Mouse (Mus musculus): ENCODE measurements around the gene Ehd2. TPM values are rescaled to one million over a fixed set of nuclear protein-coding genes. Genes with fewer than 3 reads are reported as not detected.

The Ehd2 gene
- polyA plus RNA-seq, 1 experiment: 0.33 TPM

GRCm38 (mm10) chr7:15933437-15934359, 33.7 kb downstream of the Ehd2 start:
- TF ChIP-seq GATA1 (IDR thresholded peaks at IDR 0.05; ENCODE audit: low read length): no peak

GRCm38 (mm10) chr7:15931635-15932034, 35.7 kb downstream of the Ehd2 start:
- TF ChIP-seq GATA1 (IDR thresholded peaks at IDR 0.05; ENCODE audit: low read length): no peak

- no peak for TF ChIP-seq GATA1 (IDR thresholded peaks at IDR 0.05; ENCODE audit: low read length)
These were observed 36.8 kb downstream of the Ehd2 start for GRCm38 (mm10) chr7:15930543-15930942.

- no peak for TF ChIP-seq GATA1 (IDR thresholded peaks at IDR 0.05; ENCODE audit: low read length)
These were observed 37.5 kb downstream of the Ehd2 start for GRCm38 (mm10) chr7:15929910-15930309.

- no peak for TF ChIP-seq GATA1 (IDR thresholded peaks at IDR 0.05; ENCODE audit: low read length)
These were observed 45.1 kb downstream of the Ehd2 start, which contains the start of gene Selenow for GRCm38 (mm10) chr7:15922220-15922773. Gene Selenow, minus strand, starts transcription at chr7:15922402.

GRCm38 (mm10) chr7:15921796-15922195, 45.6 kb downstream of the Ehd2 start:
- TF ChIP-seq GATA1 (IDR thresholded peaks at IDR 0.05; ENCODE audit: low read length): no peak

- TF ChIP-seq GATA1 (IDR thresholded peaks at IDR 0.05; ENCODE audit: low read length): no peak
These were observed 46.6 kb downstream of the Ehd2 start for GRCm38 (mm10) chr7:15920645-15921190.

GRCm38 (mm10) chr7:15919947-15920346, 47.4 kb downstream of the Ehd2 start:
- no peak for TF ChIP-seq GATA1 (IDR thresholded peaks at IDR 0.05; ENCODE audit: low read length)

- TF ChIP-seq GATA1 (IDR thresholded peaks at IDR 0.05; ENCODE audit: low read length): no peak
These were observed 49.0 kb downstream of the Ehd2 start for GRCm38 (mm10) chr7:15918371-15918770.

- no peak for TF ChIP-seq GATA1 (IDR thresholded peaks at IDR 0.05; ENCODE audit: low read length)
These were observed 50.4 kb downstream of the Ehd2 start for GRCm38 (mm10) chr7:15916996-15917395.

- no peak for TF ChIP-seq GATA1 (IDR thresholded peaks at IDR 0.05; ENCODE audit: low read length)
These were observed 51.1 kb downstream of the Ehd2 start for GRCm38 (mm10) chr7:15916134-15916723.

GRCm38 (mm10) chr7:15914751-15915150, 52.6 kb downstream of the Ehd2 start:
- no peak for TF ChIP-seq GATA1 (IDR thresholded peaks at IDR 0.05; ENCODE audit: low read length)

GRCm38 (mm10) chr7:15914252-15914651, 53.1 kb downstream of the Ehd2 start:
- no peak for TF ChIP-seq GATA1 (IDR thresholded peaks at IDR 0.05; ENCODE audit: low read length)

- TF ChIP-seq GATA1 (IDR thresholded peaks at IDR 0.05; ENCODE audit: low read length): no peak
These were observed 55.2 kb downstream of the Ehd2 start for GRCm38 (mm10) chr7:15912183-15912582.

GRCm38 (mm10) chr7:15910521-15910920, 56.8 kb downstream of the Ehd2 start:
- no peak for TF ChIP-seq GATA1 (IDR thresholded peaks at IDR 0.05; ENCODE audit: low read length)

GRCm38 (mm10) chr7:15907971-15908590, 59.3 kb downstream of the Ehd2 start:
- no peak for TF ChIP-seq GATA1 (IDR thresholded peaks at IDR 0.05; ENCODE audit: low read length)
